Mouse (Mus musculus): Measurements from ENCODE around the gene Fkbp5. TPM values are rescaled to one million over a fixed set of nuclear protein-coding genes. Genes with fewer than 3 reads are reported as not detected.

The Fkbp5 gene
- polyA plus RNA-seq, 1 experiment from 2014 or later, result 27.2 TPM

- H3K27me3 ChIP-seq (replicated peaks), result peaks cover 4% of the 10 kb centered on the region; the same call in 1 of the 2 replicates
- no peak for ATAC-seq (ENCODE audit: low FRiP score)
- no peak overlapping the region for H3K4me3 ChIP-seq (replicated peaks)
- no peak overlapping the region for H3K4me2 ChIP-seq
- no peaks in the 10 kb centered on the region for H3K9me3 ChIP-seq (replicated peaks)
- no peak overlapping the region for H3K27ac ChIP-seq (replicated peaks)
- H3K4me1 ChIP-seq, result no peaks in the 10 kb centered on the region
- WGBS, result 91% methylated on average over 13 of the region's 13 CpGs
- H3K9ac ChIP-seq (replicated peaks), result no peak overlapping the region
- H3K36me3 ChIP-seq, result no peaks in the 10 kb centered on the region
Measured at GRCm38 (mm10) chr17:28533327-28533726, 16.0 kb upstream of the Fkbp5 start.

- WGBS, result 84% methylated on average over 7 of the region's 7 CpGs
- Histone ChIP-seq H3K4me3 (replicated peaks) (no peak overlapping the region), H3K9ac (replicated peaks) (no peak overlapping the region), H3K27ac (replicated peaks) (no peak overlapping the region), H3K9me3 (replicated peaks) (no peaks in the 10 kb centered on the region), H3K27me3 (replicated peaks) (peaks cover 4% of the 10 kb centered on the region; the same call in 1 of the 2 replicates), H3K4me2 (no peak overlapping the region), H3K4me1 (peaks cover 4% of the 10 kb centered on the region), H3K36me3 (no peaks in the 10 kb centered on the region)
- ATAC-seq (ENCODE audit: low FRiP score), result no peak
Measured at GRCm38 (mm10) chr17:28532557-28532956, 15.2 kb upstream of the Fkbp5 start.

DNA sequence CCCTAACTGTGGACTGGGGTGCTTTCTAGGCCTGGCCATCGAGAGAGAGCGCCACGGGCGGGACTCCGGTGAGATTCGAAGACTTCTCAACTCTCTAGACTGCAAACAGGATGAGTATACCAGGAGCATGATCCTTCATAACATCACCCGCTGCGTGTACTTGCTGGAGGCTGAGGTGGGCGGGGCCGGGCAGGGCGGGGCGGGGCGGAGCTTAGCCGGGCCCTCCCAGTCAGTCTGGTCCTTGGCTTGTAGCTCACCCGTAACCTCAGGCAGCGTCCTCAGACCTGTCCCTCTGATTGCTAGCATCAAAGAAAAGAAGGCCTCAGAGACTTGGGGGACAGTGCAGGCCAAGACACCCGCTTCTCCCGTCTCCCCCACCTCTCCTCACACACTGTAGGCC, 14.6 kb upstream of the Fkbp5 start:
- Histone ChIP-seq H3K9me3 (replicated peaks) (no peaks in the 10 kb centered on the region), H3K27ac (replicated peaks) (no peak overlapping the region), H3K9ac (replicated peaks) (no peak overlapping the region), H3K4me2 (no peak overlapping the region), H3K36me3 (no peaks in the 10 kb centered on the region), H3K4me3 (replicated peaks) (no peak overlapping the region), H3K27me3 (replicated peaks) (peaks cover 4% of the 10 kb centered on the region; the same call in 1 of the 2 replicates), H3K4me1 (peaks cover 7% of the 10 kb centered on the region)
- WGBS, result 16% methylated on average over 18 of the region's 18 CpGs
- ATAC-seq (ENCODE audit: low FRiP score), result no peak

- peaks cover 7% of the 10 kb centered on the region for H3K4me1 ChIP-seq
- WGBS, result 89% methylated on average over 6 of the region's 6 CpGs
- no peaks in the 10 kb centered on the region for H3K36me3 ChIP-seq
- no peaks in the 10 kb centered on the region for H3K9me3 ChIP-seq (replicated peaks)
- H3K9ac ChIP-seq (replicated peaks), result no peak within 1 kb of the TSS
- no peak within 1 kb of the TSS for H3K27ac ChIP-seq (replicated peaks)
- no peak within 1 kb of the TSS for H3K4me3 ChIP-seq (replicated peaks)
- no peak within 1 kb of the TSS for H3K4me2 ChIP-seq
- peaks cover 4% of the 10 kb centered on the region; the same call in 1 of the 2 replicates for H3K27me3 ChIP-seq (replicated peaks)
- ATAC-seq (ENCODE audit: low FRiP score), result no peak
Measured at GRCm38 (mm10) chr17:28530506-28530905, 13.2 kb upstream of the Fkbp5 start, which contains the start of gene Armc12. Gene Armc12 (plus strand): TSS chr17:28530806.

GRCm38 (mm10) chr17:28529116-28529515, 11.8 kb upstream of the Fkbp5 start:
- H3K4me1 ChIP-seq, result peaks cover 7% of the 10 kb centered on the region
- 79% methylated on average over 4 of the region's 4 CpGs for WGBS
- no peak overlapping the region for H3K9ac ChIP-seq (replicated peaks)
- no peaks in the 10 kb centered on the region for H3K9me3 ChIP-seq (replicated peaks)
- no peak for ATAC-seq (ENCODE audit: low FRiP score)
- H3K27me3 ChIP-seq (replicated peaks), result peaks cover 4% of the 10 kb centered on the region; the same call in 1 of the 2 replicates
- no peaks in the 10 kb centered on the region for H3K36me3 ChIP-seq
- H3K4me3 ChIP-seq (replicated peaks), result no peak overlapping the region
- no peak overlapping the region for H3K4me2 ChIP-seq
- no peak overlapping the region for H3K27ac ChIP-seq (replicated peaks)

GRCm38 (mm10) chr17:28528043-28528351, 10.7 kb upstream of the Fkbp5 start:
- Histone ChIP-seq H3K27ac (replicated peaks) (no peak overlapping the region), H3K4me3 (replicated peaks) (no peak overlapping the region), H3K9ac (replicated peaks) (no peak overlapping the region; the same call in 1 of the 2 replicates), H3K36me3 (no peaks in the 10 kb centered on the region), H3K4me1 (peaks cover 13% of the 10 kb centered on the region), H3K4me2 (peak overlapping the region; percentile 44), H3K27me3 (replicated peaks) (peaks cover 4% of the 10 kb centered on the region; the same call in 1 of the 2 replicates), H3K9me3 (replicated peaks) (no peaks in the 10 kb centered on the region)
- ATAC-seq (ENCODE audit: low FRiP score), result peak; percentile 56; the same call in 1 of the 2 replicates
- WGBS, result 6% methylated on average over 6 of the region's 6 CpGs

- peak overlapping the region; percentile 44 for H3K4me2 ChIP-seq
- H3K4me1 ChIP-seq, result peaks cover 17% of the 10 kb centered on the region
- no peak overlapping the region for H3K4me3 ChIP-seq (replicated peaks)
- H3K36me3 ChIP-seq, result no peaks in the 10 kb centered on the region
- no peak overlapping the region; the same call in 1 of the 2 replicates for H3K9ac ChIP-seq (replicated peaks)
- no peak overlapping the region for H3K27ac ChIP-seq (replicated peaks)
- no peaks in the 10 kb centered on the region for H3K9me3 ChIP-seq (replicated peaks)
- peaks cover 4% of the 10 kb centered on the region; the same call in 1 of the 2 replicates for H3K27me3 ChIP-seq (replicated peaks)
- ATAC-seq (ENCODE audit: low FRiP score), result no peak
- WGBS, result 55% methylated on average over 12 of the region's 12 CpGs
Measured at GRCm38 (mm10) chr17:28527184-28528042, 10.1 kb upstream of the Fkbp5 start.

GRCm38 (mm10) chr17:28524831-28525430, 7.6 kb upstream of the Fkbp5 start:
- Histone ChIP-seq H3K4me3 (replicated peaks) (no peak overlapping the region), H3K27ac (replicated peaks) (no peak overlapping the region), H3K36me3 (no peaks in the 10 kb centered on the region), H3K27me3 (replicated peaks) (peaks cover 8% of the 10 kb centered on the region), H3K9me3 (replicated peaks) (no peaks in the 10 kb centered on the region), H3K9ac (replicated peaks) (no peak overlapping the region), H3K4me2 (no peak overlapping the region), H3K4me1 (peaks cover 27% of the 10 kb centered on the region)
- no peak for ATAC-seq (ENCODE audit: low FRiP score)
- 76% methylated on average over 4 of the region's 4 CpGs for WGBS

- no peaks in the 10 kb centered on the region for H3K36me3 ChIP-seq
- H3K27ac ChIP-seq (replicated peaks), result no peak overlapping the region
- H3K4me3 ChIP-seq (replicated peaks), result no peak overlapping the region
- H3K9ac ChIP-seq (replicated peaks), result no peak overlapping the region
- peaks cover 27% of the 10 kb centered on the region for H3K4me1 ChIP-seq
- 85% methylated on average over 23 of the region's 23 CpGs for WGBS
- H3K9me3 ChIP-seq (replicated peaks), result no peaks in the 10 kb centered on the region
- no peak for ATAC-seq (ENCODE audit: low FRiP score)
- H3K27me3 ChIP-seq (replicated peaks), result peaks cover 10% of the 10 kb centered on the region
- peak overlapping the region; percentile 95 for H3K4me2 ChIP-seq
Measured at GRCm38 (mm10) chr17:28524009-28524695, 6.8 kb upstream of the Fkbp5 start.

DNA sequence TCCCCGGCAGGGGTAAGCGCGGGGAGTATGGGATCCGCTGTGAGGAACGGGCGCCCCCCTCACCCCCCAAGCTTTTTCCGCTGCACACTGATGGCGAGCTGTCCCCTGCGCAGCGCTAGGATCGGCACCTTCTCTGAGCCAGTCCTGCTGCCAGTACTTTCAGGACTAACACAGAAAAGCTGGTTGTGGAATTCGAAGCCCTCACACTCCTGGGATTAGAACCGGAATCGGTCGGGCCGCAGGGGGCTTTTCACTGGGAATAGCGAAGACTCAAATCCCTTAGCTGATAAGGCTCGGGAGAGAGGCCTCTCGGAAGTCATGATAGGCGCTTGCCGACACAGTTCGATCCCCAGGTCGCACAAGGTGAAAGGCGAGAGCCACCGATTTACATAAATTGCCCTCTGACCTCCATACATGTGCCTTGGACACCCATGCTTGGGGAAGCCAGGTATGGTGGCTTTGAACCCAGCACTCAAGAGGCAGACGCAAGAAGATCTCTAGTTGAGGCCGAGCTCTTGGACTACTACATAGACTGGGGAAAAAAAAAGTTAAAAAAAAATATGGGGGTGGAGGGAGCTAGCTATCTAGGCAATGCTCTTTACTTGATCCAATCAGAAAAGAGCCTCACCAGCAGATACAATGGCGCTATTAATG, 6.2 kb upstream of the Fkbp5 start:
- Histone ChIP-seq H3K4me1 (peaks cover 32% of the 10 kb centered on the region), H3K9ac (replicated peaks) (peak overlapping the region; percentile 93), H3K36me3 (no peaks in the 10 kb centered on the region), H3K27me3 (replicated peaks) (peaks cover 14% of the 10 kb centered on the region), H3K4me3 (replicated peaks) (peak overlapping the region; percentile 78), H3K4me2 (peak overlapping the region; percentile 95), H3K27ac (replicated peaks) (peak overlapping the region; percentile 95), H3K9me3 (replicated peaks) (no peaks in the 10 kb centered on the region)
- ATAC-seq (ENCODE audit: low FRiP score), result peak; percentile 30; the same call in 1 of the 2 replicates
- 8% methylated on average over 28 of the region's 28 CpGs for WGBS

Measured in neural tube, embryonic 15.5 days (tissue).